Mouse (Mus musculus) thymus, adult 18-20 months (tissue): Measurements from ENCODE around the gene Adgra1.

Source experiments
- DNase-seq, 2 experiments: peaks; one replicate each; pipeline ENCODE4 v3.0.0; 2022; ENCODE audit warnings: mixed read lengths in 2 of 2

Adgra1 gene

DNA sequence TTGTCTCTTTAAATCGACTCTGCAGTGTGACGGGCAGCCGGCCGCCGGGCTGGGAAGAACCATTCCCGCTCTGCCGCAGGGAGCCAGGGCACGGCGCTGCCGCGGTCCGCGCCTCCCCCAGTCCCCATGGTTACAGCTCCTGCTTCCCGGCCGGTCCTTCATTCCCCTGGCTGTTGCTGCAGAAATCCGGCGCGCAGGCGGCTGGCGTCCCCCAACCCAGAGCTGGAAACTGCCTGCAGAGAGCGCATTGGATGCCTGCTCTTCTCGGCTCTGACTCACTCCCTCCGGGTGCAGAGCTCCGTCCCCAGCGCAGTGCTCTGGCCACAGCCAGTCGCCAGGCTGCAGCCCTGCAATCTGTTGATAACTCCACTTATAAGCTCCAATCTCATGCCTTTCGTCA is at the start of gene Adgra1:
Adgra1 (plus strand) TSS at position 139 of the 400 bp plus-strand sequence.
- no peak for DNase-seq

DNA sequence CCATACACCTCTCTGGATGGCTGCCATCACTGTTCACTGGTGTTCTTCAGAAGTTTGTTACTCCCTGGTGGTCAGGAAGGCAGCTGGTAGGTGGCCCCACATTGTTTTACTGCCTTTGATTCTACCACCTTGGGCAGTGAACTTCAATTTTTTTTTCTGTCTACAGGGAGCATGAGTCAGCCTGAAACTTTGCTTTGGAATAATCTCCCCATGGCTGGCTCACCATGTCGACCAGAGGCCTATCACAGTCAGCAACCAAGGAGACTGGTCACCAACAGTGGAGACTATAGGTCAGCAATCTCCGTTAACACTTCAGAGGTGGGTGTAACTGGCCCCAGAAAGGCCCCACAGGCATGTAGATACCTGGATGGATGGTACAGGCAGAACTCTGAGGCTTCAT is 46.6 kb upstream of the Adgra1 start:
- no peak for DNase-seq

DNA sequence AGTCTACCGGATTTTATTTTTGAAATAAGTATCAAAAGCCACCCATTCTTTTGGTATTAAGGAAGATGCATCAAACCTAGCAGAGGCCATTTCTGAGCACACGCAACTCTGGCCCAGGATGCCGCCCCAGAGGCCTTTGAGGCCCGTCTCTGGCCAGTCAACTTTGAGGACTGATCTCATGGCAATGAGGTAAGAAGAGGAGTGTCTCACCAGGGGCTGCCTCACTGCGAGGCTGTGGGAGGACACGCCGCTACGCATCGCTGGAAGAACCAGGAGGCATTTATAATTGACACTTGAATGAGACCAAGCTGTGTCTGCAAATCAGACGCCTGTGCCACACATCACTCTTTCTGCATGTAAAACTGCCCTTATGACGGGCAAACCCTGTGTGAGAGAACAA is 45.0 kb upstream of the Adgra1 start:
- no peak for DNase-seq

DNA sequence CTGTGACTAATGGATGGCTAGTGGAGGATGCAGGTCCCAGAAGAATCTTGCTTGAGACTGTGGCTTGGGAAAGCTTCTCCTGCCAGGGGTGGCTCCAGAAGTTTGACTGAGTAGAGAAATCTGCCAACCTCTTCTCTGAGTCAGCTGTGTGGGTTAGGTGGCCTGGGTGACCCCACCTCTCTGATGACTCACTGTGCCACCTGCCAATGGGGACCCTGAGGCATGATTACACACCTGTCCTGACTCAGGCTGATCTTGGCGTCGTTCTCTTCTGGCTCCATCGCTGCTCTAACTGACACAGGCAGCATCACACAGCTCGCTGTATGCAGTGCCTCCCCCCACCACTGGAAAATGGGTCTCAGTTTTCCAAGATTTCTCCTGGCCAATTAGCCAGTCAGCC is 44.3 kb upstream of the Adgra1 start:
- no peak for DNase-seq

DNA sequence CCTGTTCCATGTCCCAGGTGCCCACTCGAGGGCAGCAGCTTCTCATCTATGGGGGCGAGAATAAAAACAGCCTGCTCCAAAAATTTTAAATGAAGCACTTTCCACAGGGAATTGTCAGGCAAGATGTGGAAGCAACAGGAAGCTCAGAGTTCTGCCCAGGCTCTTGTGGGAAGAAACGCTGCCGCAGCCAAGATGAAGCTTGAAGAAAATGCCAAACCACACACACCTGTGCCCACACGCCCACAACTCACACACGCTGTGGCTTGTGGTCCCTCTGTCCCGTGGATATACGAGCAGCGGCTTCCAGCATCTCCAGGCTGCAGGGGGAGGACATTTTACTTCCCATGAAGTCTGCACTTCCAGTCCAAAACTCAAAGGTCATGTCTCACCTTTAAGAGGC is 42.4 kb upstream of the Adgra1 start:
- DNase-seq = no peak

DNA sequence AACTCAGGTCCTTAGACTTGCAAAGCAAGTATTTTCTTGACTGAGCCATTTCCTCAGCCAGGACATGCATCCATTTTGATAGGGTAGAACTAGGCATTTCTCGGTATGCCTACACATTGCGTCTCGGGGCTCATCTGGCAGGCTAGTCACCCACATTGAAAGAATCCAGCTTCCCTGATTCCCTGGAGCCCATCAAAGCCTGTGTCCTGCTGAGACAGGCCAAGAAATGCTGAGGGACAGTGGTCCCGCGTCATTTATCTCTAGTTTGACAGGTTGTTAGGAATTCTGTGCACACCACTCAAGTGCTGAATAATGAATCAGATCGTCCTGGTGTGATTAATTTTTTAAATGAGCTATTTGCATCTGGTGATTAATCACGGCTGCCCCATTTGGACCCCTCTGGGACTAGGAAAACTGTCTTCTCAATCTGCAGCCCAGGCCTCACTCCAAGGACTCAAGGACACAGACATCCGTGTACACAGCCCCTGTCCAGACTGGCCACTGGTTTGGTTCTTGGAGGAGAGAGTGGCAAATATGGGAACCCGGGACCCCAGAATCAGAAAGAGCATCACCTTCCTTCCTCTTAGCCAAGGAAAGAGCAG is 38.9 kb upstream of the Adgra1 start:
- no peak for DNase-seq

DNA sequence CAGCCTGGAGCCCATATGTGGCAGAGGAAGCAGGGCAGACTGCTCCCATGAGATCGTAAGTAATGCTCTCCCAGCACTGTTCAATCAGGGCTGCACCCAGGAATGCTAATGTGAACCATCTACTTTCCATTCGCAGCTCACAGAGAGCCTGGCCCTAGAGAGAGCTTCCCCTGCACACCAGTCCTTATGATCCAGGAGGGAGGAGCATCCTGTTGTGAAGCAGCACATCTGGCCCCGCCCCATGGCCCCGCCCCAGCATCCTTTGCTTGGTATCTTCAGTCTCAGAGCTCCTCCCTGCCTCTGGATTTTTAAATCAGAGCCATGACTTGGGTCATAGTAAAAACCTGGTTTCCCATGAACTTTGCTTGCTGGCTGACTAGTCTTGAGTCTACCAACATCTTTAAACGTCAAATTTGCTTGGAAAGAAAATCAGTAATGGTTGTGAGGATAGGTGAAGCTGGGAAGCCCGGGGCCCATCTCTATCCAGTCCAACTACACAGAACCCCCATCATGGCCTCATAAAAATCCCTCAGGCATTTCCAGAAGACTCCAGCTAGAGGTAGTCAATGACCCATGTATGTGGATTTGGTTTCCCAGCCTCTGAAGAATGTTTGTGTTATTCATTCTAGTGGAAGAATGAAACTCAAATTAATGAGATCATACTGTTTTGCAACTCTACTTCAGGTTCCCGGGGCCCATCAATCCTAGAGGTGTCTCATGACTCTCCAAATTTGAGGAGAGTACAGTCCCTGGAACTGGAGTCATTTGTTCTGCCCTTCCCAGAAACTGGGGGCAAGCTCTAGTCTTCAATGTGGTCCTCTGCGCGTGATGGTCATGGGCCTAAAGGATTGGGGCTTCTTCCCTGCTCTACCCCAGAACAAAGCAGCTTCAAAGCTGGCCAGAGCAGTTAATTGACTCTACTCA is 36.5 kb upstream of the Adgra1 start:
- DNase-seq = no peak

DNA sequence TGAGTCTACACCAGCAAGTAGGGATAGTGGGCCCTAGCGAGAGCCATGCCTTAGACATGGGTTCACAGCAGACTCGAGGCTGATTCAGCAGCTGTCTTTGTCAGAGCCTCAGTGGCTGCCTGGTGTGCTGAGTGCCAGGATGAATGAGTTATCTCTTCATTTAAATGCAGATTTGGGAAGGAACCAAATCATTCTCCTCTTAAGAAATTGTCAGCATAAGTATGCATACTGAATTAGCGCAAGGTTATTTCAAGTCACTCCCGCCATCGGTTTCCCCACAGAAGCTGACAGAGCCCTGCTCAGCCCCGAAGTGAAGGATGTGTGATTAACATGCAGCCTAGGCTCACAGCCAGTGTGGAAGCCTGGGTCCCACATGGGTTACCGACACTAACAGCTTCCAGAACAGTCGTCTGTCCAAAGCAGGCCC is 27.8 kb upstream of the Adgra1 start:
- no peak for DNase-seq

DNA sequence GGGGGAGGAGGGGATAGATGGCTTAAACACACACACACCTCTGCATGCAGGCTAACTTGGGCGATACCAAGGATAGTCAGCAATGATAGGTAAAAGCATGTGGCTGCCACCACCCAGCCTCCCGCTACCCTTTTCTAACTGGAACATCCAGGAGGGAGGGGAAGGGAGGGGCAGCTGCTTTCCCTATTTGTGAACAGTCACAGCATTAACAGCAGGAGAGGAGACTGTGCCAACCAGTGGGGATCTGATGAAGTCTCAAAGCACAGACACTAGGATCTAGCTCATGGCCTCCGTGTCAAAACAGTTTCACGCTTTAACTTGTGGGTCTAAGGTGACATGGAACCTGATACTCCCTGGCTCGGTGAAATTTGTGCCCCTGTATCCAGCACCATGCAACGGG is 23.9 kb upstream of the Adgra1 start:
- DNase-seq = no peak

DNA sequence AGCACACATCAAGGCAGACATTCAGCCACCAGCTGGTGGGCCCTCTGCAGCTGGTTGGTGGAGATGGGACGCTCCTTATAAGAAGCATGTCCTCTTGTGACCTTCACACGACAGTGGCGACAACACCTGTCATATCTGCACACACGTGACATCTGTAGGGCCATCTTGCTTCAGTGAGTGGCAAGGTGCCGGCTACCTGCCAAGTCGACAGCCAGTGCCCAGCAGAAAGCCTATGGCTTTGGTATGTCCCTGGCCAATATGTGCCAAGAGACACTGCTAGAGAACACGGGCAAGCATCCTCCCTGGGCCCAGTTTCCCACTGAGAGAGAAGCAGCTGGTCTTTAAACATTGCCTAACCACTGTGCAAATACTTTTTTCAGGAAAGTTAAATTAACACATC is 22.3 kb upstream of the Adgra1 start:
- no peak for DNase-seq

DNA sequence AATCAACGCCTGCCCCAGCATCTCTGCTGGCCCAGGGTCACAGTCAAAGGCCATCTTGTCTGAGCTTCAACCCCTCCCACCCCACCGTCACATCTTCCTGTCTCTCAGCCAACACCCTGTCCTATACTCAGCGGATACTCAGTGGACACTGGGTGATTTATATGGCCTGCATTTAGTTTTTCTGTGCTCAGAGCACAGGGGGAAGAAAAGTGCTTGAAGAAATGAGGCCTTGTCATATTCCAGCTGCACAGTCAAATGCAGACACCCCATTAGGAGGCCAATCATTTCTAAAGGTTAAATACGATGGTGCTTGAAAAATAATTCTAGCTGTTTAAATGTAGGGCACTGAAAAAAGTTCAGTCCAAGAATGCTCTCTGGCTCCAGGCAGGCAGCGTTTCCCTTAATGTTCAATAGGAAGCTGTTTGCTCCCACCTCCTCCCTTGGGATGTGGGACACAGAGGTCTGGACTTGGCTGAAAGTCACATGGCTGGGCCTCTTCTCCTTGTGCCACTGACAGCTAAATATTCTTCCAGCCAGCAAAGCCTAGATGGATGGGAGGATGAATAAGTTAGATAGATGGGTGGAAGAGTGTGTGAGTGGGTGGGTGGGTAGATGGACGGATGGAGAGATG is 20.3 kb upstream of the Adgra1 start:
- DNase-seq = no peak

DNA sequence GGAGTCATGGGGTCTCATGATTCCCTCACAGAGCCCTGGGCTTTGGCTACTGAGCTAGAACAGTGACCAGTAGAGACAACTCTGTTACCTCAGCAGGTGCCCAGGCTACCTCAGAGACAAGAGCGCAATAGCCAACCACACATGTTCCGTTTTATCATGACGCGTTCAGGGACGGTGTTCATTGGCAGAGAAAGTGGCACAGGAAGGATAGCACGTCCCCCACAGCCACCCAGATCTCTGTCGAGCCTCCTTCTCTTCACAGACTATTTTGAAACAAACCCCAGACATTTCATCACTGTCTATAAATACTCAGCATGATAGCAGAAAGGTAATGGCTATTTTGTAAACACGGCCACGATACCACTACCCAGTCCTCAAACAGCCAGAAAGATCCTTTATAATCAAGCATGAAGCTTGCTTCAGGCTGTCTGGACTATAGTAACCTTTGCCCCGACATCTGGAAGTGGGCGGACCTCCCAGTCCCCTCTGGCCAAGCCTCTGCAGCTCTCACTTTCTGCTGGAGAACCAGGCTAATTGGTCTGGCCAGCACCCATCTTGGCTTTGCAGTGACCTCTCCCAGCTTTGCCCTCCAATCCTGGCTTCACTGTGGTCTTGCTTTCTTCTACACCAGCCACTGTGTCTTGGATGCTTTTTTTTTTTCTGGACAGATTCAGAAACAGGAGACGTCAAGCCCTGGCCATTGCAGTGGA is 11.5 kb upstream of the Adgra1 start:
- no peak for DNase-seq

DNA sequence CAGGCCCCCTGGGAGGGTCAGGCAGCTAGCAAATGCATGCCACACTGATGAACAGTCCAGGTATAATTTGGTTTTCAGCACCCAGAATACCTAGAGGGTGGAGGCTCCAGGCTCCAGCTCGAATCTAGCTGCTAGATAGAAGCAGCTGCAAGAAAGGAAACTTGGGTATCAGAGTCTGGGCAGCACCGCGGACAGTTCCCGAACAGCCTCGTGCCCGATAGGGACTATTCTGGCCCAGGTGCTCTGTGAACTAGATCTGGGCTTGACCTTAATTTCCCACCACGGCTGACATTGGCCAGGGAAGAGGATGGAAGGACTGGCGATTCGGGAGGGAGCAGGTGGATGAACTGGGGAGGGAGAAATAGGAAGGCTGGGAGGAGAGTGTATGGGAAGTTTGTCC is 6.3 kb upstream of the Adgra1 start:
- DNase-seq = no peak

DNA sequence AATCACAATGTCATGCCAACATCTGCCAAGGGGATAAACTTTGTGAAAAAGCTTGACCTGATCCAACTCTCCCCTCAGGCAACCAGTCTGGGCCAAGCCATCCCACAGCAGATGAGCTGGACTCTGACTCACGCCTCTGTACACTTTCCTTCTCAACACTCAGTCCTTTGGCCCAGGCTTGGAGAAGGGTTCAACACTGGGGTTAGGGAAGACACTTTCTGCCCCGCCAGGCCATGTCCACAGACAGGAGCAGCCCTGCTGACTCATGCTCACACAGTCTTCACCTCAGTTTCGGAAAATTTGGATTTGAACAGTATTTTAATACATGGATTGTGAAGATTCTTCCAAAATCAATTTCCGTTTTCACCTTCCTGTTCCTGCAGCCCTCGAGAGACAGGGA is 442 bp upstream of the Adgra1 start:
- no peak for DNase-seq

DNA sequence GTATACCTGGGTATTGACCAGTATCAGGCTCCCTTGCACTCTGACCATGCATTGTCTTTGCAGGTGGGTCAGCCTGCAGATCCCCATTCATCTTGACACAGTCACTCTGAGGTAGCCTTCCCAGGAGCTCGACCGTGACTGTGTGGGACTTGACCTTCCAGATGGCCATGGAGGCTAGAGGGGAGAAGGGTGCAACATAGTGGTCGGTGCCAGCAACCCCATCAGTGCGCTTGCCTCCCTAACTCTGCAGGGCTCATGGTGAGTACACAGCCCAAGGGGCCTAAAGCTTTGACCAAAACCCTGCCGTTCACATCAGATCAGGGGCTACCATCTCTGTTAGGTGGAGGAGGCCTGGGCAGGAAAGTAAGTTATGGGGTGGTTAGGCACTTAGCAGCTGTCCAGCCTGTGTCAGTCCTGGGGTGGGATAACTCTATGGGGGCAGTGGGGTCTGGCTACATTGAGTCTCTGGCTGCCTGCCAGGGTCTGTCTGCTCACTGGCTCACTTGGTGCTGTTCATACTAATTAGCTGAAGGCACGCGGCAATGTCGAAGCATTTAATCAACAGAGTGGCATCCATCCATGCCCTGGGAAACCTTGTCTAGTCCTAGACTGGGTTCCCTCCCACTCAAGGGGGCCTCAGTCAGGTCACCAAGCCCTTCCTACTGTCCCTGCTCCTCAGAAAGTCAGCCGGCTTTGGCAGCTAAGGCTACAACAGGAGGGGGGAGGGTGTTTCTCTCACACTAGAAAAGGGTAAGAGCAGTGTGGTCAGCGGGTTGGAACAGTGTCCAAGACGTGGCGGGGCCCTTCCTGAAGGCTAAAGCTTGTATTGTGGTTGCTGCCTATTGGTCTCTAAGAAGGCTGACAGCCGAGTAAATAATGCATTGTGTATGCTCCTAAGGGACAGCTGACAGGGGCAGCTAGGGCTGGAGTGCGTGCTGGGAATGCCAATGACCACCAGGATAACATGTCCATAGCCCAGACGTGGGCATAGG is 1.5 kb downstream of the Adgra1 start:
- DNase-seq = no peak

DNA sequence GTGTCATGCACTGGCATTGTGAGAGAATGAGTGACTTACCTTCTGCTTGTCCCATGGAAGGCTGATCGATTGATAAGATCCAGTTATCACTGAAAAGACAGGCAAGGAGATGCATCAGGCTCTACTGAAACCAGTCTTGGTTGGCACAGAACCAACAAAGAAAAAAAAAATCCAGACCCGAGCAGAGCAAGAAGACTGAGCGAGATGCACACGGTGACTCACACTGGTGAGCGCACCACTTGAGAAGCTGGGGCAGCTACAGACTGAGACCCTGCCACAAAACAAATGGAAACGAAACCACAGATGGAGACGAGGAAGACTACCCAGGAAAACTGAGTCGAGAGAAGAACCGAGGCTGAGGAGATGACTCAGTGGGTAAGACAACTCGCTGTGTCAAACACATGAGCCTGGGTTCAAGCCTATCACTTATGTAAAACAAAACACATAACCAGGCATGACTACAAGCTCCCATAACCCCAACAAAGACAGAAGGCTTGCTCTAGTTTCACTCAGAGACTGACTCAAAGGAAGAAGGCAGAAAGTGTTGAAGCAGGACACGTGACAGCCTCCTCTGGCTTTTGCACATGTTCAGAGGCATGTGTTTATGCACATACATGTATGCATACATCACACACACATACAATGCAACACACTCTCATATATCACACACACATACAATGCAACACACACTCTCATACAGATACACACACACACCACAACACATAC is 6.6 kb downstream of the Adgra1 start:
- no peak for DNase-seq

DNA sequence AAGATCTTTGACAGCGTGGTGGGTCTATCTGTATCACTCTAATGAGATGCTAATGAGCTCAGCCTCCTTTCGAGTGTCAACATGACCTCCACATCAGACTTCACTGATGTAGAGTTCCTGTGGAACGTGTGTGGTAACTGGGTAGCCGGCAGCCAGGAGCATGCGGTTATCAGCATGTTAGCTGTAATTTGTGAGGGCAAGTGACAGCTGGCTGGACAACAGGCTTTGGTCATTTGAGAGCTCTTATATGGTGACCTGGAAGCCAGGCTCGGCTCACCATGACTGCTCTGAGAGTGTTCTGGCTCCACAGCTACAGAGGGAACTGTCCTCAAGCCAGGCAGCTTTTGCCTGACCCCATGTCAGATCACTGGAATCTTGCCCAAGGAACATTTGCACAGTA is 8.4 kb downstream of the Adgra1 start:
- DNase-seq = no peak

DNA sequence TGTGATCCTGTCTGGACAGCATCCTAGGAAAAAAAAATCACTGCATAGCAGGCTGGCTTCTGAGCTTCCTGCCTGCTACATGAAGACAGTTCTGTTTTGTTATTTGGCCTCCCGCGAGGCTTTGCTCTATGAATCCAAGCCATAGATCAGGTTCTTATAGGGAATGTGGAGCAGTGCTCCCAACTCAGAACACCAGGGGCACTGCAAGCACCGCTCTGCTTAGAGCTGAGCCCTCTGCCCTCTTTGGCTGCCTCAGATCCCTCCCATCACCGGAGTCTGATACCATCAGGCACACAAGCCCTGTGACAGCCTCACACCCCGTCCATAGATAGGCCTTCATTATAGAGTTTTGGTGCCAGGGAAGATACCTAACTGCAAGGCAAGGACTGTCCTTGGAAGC is 9.2 kb downstream of the Adgra1 start:
- no peak for DNase-seq

DNA sequence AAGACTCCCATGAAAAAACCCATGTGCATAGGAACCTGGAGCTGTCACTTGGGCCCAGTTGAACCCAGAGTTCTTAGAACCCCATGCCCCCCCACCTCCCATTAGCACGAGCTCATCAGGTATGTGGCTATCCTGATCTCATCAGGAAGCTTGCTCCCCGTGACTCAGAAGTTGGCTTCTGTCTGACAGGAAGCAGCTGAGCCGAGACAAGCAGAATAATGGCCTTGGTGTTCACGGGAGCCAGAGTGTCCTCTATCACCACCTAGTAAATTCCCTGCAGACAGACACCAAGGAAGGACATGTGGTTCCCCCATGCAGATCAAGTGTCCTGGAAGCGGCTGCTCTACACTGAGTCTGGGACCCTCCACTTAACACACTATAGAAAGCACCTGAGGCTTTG is 9.8 kb downstream of the Adgra1 start:
- no peak for DNase-seq

DNA sequence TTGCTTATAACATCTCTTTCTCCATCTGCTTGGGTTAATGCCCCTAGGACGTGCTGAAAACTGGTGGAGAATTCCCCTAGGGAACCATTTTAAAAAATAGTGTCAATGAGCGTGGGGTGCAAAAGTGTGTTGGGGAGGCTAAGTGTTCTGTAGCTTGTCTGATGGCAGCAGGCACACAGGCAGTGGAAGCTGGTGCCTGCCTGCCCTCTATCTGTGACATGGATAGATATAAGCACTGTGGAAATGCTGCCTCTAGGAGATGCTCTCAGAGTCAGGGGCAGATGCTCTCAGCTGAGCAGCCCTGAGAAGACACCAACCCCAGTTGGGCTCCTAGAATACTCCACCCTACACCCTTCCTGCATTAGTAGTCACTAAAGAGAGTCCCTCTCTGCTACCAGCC is 11.1 kb downstream of the Adgra1 start:
- DNase-seq = no peak

DNA sequence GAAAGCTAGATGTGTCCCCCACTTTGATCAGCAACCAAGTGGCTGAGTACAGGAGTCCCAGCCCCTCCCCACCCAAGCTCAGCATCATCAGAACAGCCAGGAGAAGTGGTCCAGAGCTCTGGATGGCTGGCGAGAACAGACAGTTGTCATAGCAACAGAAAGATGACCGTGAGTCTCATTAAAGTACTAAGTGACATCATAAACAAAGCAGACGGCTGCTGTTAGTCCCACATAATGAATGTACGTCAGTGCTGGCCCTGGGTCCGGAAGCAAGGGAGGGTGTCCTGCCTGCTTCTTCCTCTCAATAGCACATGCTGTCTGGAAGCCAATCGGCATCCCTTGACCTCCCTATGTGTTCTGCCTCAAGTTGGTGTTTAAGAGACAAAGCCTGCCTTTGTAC is 16.2 kb downstream of the Adgra1 start:
- no peak for DNase-seq
